Mouse (Mus musculus) embryo, embryonic 10 days (tissue): ENCODE measurements at regions not wholly inside any gene's neighbourhood (a gene's known extent, or its start where the extent isn't known, plus 50 kb on each side); places are given as distances from the start of the nearest gene placed in this dataset.
A peak's percentile ranks its signal among the peaks of the same experiment; 100 is the strongest.

Experiments
- DNase-seq: peaks from one replicate; pipeline ENCODE4 v3.0.0-alpha.2; 2015; ENCODE audit warnings: low spot score

GRCm38 (mm10) chr15:41154551-41155151, 1020.5 kb downstream of the 9330182O14Rik start:
- no peak for DNase-seq

- peak; percentile 58 for DNase-seq
These were observed 1021.0 kb downstream of the 9330182O14Rik start for GRCm38 (mm10) chr15:41155169-41155638.

- no peak for DNase-seq
These were observed 1023.6 kb downstream of the 9330182O14Rik start for GRCm38 (mm10) chr15:41157802-41158201.

GRCm38 (mm10) chr15:41162268-41162667, 1028.1 kb downstream of the 9330182O14Rik start:
- no peak for DNase-seq

- DNase-seq: peak; percentile 86
These were observed 1028.6 kb downstream of the 9330182O14Rik start for GRCm38 (mm10) chr15:41162793-41163192.

- peak; percentile 75 for DNase-seq
These were observed 1029.6 kb downstream of the 9330182O14Rik start for GRCm38 (mm10) chr15:41163643-41164358.

- no peak for DNase-seq
These were observed 1031.4 kb downstream of the 9330182O14Rik start for GRCm38 (mm10) chr15:41165534-41165933.

- DNase-seq: no peak
These were observed 1056.6 kb downstream of the 9330182O14Rik start for GRCm38 (mm10) chr15:41190792-41191191.

- DNase-seq: peak; percentile 53
These were observed 1059.1 kb downstream of the 9330182O14Rik start for GRCm38 (mm10) chr15:41193240-41193639.

GRCm38 (mm10) chr15:41223801-41224200, 1089.6 kb downstream of the 9330182O14Rik start:
- no peak for DNase-seq

GRCm38 (mm10) chr15:41232406-41233060, 1098.4 kb downstream of the 9330182O14Rik start:
- no peak for DNase-seq
